In the genomic region with DNA sequence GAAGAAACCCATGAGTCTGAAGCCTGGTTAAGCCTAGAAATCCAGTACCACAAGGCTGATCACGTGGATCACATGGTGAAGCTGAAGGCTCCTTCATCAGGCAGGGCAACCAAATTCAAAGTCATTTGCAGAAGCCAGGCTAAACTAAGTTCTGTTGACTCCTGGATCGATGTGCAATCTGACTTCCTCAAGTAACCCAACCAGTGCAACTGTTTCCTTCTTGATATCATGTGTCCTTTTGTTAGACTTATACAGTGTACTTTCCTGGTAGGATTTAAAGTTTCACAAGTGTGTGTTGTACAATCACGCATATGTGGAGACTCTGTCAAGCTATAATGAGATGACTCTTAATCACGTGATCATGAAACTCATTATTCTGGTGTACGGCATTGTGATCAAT, we compare ENCODE assay signal across 14 mouse cellular contexts.
"Had no signal": no experiment of that assay in that cellular context is flagged by ENCODE, and none has a peak within 500 bp of the region (broad histone marks: within the 10 kb centered on the region; RNA-seq: fewer than 3 reads in every experiment).

No protein-coding gene starts in this region.

- ATAC-seq: hindbrain, postnatal 0 days; intestine, embryonic 15.5 days; intestine, postnatal 0 days; liver, embryonic 12.5 days had no signal

- DNase-seq: gastrocnemius, postnatal 14 days; heart, adult 18-20 months; heart, postnatal 4 days; kidney, adult 2 months; kidney, adult 9 months; kidney, postnatal 14 days; kidney, postnatal 36 days; layer of hippocampus, adult 9-11 months; layer of hippocampus, postnatal 36 days; left cerebral cortex, postnatal 4 days had no signal
